Mouse (Mus musculus) heart, postnatal 4 days (tissue): ENCODE measurements around the gene Nav2. TPM values are rescaled to one million over a fixed set of nuclear protein-coding genes. Genes with fewer than 3 reads are reported as not detected.
A peak's percentile ranks its signal among the peaks of the same experiment; 100 is the strongest.

Experiments
- DNase-seq: peaks from one replicate; pipeline ENCODE4 v3.0.0; 2021
- total RNA-seq, 2 experiments: library from RNA; stranded (reverse); gene quantifications; 2 replicates each; pipeline ENCODE4 v1.2.3; 2021

Nav2 gene
- total RNA-seq, 2 experiments from 2014 or later, result 106 to 112 TPM

- DNase-seq, result no peak
Measured at GRCm38 (mm10) chr7:49410892-49411291, 502.4 kb downstream of the Nav2 start.

DNA sequence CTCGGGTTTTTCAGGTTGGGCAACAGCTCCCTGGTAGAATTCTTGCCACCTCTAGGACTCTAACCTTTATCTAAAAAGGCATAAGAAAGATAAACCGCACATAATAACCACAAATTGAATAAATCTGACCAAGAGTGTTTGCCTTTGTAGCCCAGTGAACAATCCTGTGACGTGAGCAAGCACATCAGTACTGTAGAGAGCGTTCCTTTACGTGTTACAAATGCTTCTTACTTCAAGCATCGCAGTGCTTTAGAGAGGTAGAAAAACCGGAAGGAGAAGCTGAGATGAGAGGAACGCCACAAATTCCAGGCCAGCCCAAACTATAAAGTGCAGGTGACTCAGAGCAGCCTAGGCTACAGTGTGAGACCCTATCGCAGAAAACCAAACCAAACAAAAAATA, 503.3 kb downstream of the Nav2 start:
- no peak for DNase-seq

- DNase-seq, result no peak
Measured at GRCm38 (mm10) chr7:49415131-49415530, 506.6 kb downstream of the Nav2 start.

GRCm38 (mm10) chr7:49415716-49416115, 507.2 kb downstream of the Nav2 start:
- no peak for DNase-seq

DNA sequence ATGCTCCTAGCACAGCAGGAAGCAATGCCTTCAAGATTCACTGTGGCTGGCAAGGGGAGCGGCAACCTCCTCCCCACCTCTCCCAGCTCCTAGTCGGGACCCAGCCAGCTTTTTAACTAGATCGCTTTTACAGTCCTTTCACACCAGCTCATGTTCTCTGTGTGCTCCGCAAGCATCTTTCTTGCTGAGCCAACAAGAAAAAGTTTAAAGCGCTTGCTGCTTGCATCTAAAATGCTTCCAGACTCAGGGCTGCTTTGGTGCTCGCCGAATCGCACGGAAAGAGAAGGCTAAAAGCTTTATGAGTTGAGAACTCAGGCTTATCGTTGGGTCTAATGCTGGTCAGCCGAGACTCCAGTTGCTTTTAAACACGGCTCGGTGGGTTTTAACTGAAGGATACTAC, 510.3 kb downstream of the Nav2 start:
- DNase-seq, result no peak

DNA sequence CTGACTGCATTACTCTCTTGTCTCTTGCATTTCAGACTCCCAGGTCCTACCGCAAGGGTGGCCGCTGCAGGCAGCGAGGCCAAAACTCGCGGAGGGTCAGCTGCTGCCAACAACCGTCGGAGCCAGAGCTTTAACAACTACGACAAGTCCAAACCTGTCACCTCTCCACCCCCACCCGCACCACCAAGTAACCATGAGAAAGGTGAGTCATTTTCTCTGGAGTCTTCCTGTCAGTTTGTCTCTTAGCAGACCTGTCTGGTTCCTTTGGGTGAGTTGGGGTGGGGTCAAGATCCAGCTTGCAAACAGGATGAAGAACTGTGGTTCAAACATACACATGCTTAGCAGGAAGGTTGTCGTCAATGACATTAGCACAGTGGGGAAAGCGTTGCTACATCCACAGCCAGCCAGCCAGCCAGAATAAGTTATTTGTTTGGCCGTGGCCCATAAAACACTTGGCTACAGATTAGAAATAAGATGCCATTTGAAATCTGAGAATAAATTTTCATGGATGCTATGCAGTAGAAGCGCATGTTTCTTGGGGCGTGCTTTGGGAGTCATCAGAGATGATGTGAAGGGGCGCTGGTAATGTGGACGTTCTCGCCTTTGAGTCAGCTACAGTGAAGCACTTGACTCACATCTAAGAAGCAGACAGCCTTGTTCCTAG, 511.8 kb downstream of the Nav2 start:
- DNase-seq, result no peak

- DNase-seq, result no peak
Measured at GRCm38 (mm10) chr7:49421261-49421660, 512.7 kb downstream of the Nav2 start.

DNA sequence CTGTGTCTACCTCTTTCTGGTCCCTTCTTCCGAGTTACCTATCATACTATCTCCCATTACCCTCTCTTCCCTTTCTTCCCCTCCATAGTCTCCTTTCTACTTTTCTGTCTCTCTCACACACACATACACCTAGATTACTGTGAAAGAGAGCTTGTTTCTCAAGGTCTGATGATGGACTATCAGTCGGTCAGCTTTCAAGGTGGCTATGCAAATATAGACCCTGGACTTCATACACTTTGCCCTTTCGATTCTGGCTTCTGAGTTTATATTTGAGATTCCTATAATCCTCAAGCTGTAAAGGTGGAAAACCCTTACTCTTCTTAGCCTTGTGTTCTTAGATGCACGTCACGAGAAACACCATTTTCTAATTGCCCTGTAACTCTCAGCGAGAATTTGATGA, 515.4 kb downstream of the Nav2 start:
- no peak for DNase-seq

DNA sequence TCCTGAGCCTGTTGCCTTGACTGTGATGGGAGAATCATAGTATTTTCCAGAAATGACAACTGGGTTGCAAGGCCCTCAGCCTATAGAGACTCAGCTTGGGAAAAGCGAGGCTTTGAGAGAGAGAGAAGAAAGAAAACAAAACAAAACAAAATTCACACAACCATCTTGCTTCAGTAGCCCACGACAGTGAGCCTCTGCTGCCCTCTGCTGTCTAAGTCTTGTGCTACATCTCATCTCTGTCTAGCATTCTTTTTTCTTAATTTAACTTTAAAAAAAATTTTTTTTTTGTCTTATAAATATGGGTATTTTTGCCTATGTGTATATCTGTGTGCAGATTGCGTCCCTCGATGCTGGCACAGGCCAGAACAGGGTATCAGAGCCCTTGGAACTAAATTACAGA, 517.5 kb downstream of the Nav2 start:
- DNase-seq, result peak; percentile 62

GRCm38 (mm10) chr7:49427843-49428242, 519.3 kb downstream of the Nav2 start:
- peak; percentile 29 for DNase-seq

- no peak for DNase-seq
Measured at GRCm38 (mm10) chr7:49428947-49429346, 520.4 kb downstream of the Nav2 start.

- DNase-seq, result peak; percentile 51
Measured at GRCm38 (mm10) chr7:49430808-49431207, 522.3 kb downstream of the Nav2 start.

GRCm38 (mm10) chr7:49433945-49434344, 525.4 kb downstream of the Nav2 start:
- DNase-seq, result no peak

DNA sequence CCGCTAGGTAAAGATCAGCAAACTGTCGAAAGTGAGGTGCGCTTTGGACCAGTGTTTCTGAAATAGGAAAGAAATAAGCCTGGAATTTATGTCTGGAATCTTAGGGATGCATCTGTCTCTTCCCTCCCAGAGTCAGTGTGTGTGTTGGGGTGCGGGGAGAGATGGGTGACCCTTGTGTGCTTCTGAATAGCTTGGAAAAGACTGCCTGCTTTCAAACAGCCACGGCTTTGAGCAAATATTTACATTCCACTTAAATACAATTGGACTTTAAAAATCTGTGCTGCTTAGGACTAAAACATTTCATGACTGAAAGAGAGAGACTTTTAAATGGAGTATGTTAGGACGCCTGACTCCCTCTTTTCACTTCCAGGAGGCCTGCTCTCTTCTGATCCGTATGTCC, 528.0 kb downstream of the Nav2 start:
- no peak for DNase-seq

DNA sequence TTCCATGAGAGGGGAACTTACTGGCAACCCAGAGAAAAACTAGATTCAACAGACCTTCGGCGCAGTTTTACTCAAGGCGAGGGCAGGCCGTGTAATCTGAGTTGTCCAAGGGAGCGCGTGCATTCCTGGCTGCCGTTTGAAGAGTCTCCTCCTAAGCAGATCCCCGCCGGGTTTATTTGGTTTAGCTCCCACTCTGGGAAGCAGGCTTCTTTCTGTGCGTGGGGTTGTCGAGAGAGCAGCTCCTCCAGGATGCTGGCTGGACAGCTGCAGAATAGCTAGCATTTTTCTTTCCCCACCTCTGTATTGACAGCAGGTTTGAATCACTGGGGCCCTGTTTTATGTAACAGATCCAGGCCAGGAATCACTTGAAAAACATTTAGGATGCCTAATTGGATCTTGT, 529.4 kb downstream of the Nav2 start:
- DNase-seq, result no peak

- peak; percentile 65 for DNase-seq
Measured at GRCm38 (mm10) chr7:49439136-49439535, 530.6 kb downstream of the Nav2 start.

DNA sequence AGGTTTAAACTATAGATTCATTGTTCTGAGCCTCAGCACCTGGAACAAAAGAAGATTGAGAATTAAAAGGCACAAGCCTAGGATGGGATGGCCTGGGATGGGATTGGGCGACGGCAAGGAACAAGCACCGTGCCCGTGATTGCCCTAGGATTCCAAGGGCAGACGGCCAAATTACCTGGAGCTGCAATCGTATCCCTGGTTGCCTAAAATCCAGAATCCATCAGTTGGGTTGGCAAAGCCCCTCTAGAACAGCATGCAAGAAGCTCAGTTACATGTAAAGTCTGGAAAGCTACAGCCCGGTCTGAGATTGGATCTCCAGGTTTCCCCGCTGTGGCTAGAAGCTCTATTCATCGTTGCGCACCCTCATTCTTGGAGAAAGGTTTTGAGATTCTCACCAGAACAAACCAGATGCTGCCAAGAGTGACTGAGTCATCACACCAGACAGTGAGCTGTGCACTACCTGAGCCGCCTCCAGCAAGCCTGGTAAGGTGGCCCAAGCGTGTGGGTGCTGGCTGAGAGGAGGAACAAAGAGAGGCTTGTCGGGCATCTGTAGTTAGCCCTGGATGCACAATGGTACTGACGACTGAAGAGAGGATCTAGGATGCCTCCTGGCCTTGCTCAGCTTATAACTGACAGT, 531.9 kb downstream of the Nav2 start:
- DNase-seq, result no peak

DNA sequence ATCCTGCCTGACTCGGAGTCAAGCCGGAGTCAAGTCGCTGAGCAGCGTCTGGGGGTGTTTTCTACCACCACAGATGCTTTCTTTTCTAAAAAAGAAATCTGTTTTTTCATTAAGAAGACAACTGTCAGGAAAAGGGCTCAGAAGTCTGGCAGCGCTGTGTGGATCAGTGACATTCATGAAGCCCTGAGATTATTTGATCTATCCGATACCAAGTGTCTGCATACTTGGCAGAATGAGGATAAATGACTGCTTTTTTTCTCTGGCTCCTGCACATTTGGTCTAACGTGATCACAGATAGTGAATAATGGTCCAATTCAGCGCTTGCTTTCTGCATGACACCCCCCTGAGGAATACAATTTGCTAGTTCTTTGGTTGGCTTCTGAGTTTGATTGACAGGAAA, 533.7 kb downstream of the Nav2 start:
- no peak for DNase-seq

GRCm38 (mm10) chr7:49448580-49448979, 540.1 kb downstream of the Nav2 start:
- no peak for DNase-seq

DNA sequence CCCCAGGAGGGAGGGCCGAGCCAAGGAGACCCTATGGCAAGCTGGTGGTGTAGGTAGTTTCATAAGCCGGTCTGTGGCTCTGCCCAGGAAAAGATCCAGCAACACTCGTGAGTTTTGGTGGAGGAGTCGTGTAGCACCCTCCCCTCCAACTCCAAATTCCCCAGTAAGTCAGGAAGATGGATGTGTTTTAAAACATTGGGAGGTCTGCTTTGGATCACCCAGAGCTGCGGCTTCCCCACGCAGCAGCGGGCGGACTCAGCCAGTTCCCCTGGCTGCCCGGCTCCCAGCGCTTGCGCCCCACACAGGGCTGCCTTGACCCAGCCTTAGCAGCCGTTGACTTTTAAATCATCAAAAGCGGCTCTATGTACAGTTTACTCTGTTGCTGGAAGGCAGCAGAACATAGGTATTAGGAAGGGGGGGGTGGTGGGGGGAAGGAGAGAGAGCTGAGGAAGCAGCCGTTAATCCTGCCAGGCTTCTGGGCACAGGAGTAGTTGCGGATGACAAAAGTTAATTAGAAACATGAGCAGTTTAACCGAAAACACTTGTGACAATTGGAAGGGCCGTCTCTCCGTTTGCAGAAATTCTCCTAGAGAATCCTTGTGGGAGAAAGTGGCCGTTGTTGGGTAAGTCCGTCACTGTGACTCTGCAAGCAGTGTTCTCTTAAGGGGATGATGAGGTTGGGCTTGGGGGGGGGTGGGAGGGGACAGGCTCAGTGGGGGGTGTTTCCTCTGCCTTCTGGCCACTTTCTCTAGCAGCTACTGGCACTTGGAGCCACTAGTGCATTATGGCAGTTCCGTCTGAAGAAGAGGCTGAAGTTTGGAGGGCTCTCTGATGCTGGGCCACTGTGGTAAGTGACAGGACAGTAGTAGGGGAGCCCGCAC, 542.0 kb downstream of the Nav2 start:
- no peak for DNase-seq

DNA sequence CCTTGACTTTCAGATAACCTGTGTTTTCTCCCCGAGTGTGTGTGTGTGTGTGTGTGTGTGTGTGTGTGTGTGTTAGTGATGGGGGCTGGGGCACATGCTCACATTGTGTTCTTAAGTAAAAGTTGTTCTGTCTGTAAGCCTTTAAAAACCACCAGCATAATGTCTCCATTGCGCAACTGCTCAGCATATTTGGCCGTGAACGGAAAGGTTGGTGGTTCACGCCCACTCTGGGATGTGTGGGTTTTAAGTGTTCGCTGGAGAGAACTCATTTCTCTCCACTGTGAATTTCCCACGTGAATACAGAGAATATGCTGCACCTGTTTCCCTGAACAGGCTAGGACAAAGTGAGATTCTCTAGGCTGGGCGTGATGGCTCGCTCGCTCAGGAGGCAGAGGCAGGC, 542.7 kb downstream of the Nav2 start:
- DNase-seq, result no peak

DNA sequence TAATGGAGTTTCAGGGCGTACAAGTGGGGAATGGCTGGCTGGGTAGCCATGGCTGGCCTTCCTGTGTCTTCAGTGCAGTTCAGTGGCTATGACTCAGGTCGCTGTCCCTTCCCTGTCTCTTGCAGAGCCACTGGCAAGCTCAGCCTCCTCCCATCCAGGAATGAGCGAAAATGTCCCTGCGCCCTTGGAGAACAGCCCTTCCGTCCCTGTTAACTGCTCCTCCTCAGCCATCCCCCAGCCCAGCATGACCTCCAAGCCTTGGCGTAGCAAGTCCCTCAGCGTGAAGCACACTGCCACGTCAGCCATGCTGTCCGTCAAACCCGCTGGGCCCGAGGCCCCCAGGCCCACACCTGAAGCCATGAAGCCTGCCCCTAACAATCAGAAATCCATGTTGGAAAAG, 543.8 kb downstream of the Nav2 start:
- DNase-seq, result no peak

DNA sequence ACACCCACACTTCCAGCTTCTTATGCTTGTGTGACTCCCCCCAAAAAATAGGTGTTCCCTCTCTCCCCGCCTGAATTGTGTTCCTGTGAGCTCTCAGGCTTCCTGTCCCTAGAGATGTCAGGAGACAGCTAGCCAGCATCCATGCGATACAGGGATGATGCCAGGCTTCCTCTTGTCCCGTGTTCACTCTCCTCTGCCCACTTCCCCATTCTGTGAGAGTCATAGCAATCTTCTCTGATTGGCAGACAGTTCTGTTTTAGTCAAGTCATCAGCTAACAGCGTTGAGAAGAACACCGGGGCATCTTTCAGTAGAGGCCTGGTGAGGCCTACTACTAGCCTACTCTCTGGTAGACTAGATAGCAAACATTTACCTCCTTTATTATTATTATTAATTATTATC, 546.1 kb downstream of the Nav2 start:
- no peak for DNase-seq

DNA sequence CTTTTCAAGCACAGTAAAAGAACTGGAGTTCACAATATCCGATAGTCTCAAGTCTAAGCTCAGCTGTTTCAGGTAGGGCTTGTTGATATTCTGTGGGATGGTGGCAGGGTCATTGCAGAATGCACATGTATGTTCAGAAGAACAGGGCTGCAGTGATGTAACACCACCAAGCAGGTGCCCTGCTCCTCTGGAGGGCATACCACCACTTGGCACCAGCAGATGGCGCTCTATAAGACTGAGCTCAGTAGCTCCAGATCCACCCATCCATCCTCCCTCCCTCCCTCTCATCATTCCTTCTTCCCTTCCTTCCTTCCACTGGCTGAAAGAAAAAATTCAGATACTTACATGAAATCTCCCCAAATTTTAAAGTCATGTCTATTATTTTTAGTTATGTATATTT, 547.6 kb downstream of the Nav2 start:
- DNase-seq, result peak; percentile 66
